Mouse (Mus musculus) lung, embryonic 16.5 days (tissue): ENCODE measurements at regions not wholly inside any gene's neighbourhood (a gene's known extent, or its start where the extent isn't known, plus 50 kb on each side); places are given as distances from the start of the nearest gene placed in this dataset.
A peak's percentile ranks its signal among the peaks of the same experiment; 100 is the strongest.

Source experiments
- ATAC-seq: fragments of 200-750 bp; cut with Nextera tagmentation; 2 replicates; pipeline ENCODE4 v1.8.0; 2017; ENCODE audit warnings: low read depth, mild to moderate bottlenecking, moderate library complexity
- H3K27ac ChIP-seq: fragments of 300-500 bp; sonication (generic); 2 replicates; pipeline ENCODE4 v1.5.1; 2014; ENCODE audit warnings: mild to moderate bottlenecking, control low read depth, low read length
- H3K27me3 ChIP-seq: fragments of 300-500 bp; sonication (generic); 2 replicates; pipeline ENCODE4 v1.6.1; 2014; ENCODE audit warnings: low read depth, low read length, mixed read lengths; ENCODE audit not compliant: control insufficient read depth, insufficient read depth
- H3K36me3 ChIP-seq: fragments of 300-500 bp; sonication (generic); 2 replicates; pipeline ENCODE4 v1.6.1; 2014; ENCODE audit warnings: low read length; ENCODE audit not compliant: control insufficient read depth, insufficient read depth
- H3K4me1 ChIP-seq: fragments of 300-500 bp; sonication (generic); replicated peaks from 2 replicates; pipeline ENCODE4 v1.6.1; 2014; ENCODE audit warnings: low read length, mixed read lengths; ENCODE audit not compliant: control insufficient read depth, insufficient read depth
- H3K4me2 ChIP-seq: fragments of 300-500 bp; sonication (generic); 2 replicates; pipeline ENCODE4 v1.6.1; 2014; ENCODE audit warnings: low read depth, low read length, control low read depth
- H3K4me3 ChIP-seq: fragments of 300-500 bp; sonication (generic); 2 replicates; pipeline ENCODE4 v1.5.1; 2014; ENCODE audit warnings: mild to moderate bottlenecking, low read length, control low read depth
- H3K9ac ChIP-seq: fragments of 300-500 bp; sonication (generic); 2 replicates; pipeline ENCODE4 v1.6.1; 2014; ENCODE audit warnings: low read length, control low read depth
- H3K9me3 ChIP-seq: fragments of 300-500 bp; sonication (generic); 2 replicates; pipeline ENCODE4 v1.6.1; 2016; ENCODE audit warnings: low read length; ENCODE audit not compliant: control insufficient read depth
- WGBS: fragments of 180-500 bp; shearing (Covaris S2); extraction: QIAGEN DNeasy Blood & Tissue Kit; methylation state at CpG from one replicate; pipeline ENCODE4 v1.1.7; 2014; 5-methylcytosine and 5-hydroxymethylcytosine counted together

DNA sequence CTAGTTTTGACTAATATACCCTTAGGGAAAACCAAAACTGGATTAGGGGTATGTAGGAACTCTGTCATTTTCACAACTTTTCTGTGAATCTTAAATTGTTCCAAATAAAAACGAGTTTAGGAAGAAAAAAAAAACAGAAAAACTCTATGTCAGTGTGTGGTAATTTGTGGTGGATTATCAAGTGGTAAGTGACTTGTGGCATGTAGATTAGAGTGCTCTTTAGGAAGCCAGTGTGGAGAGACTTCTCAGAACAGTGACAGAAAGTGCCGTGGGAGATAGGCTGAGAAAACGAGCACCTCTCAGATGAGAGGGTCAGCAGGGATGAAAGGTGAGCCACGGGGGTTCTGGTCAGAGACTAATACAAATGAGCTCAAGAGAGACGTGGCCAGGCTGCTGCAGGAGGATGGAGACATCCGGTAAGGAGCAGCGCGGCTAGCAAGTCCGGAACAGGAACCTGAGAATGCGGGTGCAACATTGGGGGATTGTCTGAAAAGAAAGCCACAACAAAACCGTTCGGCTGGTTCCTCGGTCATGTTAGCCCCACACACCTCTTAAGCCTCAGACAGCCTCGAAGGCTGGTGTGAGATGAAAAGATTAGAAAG is 161.3 kb downstream of the Cysltr2 start:
- WGBS: 8% methylated on average over 14 of the region's 14 CpGs
- Histone ChIP-seq H3K27me3 (no peaks in the 10 kb centered on the region), H3K9ac (peak overlapping the region; percentile 33), H3K27ac (no peak overlapping the region), H3K9me3 (no peaks in the 10 kb centered on the region), H3K4me1 (peaks cover 7% of the 10 kb centered on the region), H3K4me2 (peak overlapping the region; percentile 41), H3K36me3 (no peaks in the 10 kb centered on the region), H3K4me3 (no peak overlapping the region; the same call in 1 of the 2 replicates)
- ATAC-seq: no peak

GRCm38 (mm10) chr14:72886935-72887369 is 162.0 kb downstream of the Cysltr2 start:
- peak; percentile 86 for ATAC-seq
- 16% methylated on average over 12 of the region's 12 CpGs for WGBS

GRCm38 (mm10) chr14:72885824-72886223 is 163.1 kb downstream of the Cysltr2 start:
- no peak for ATAC-seq

More at GRCm38 (mm10) chr14:72886935-72887369, 162.0 kb downstream of the Cysltr2 start:
- 0 out of 2 replicates have a peak overlapping the region, but pooled peaks have one; percentile 5 for H3K4me2 ChIP-seq
- H3K9ac ChIP-seq: no peak overlapping the region
- no peaks in the 10 kb centered on the region for H3K36me3 ChIP-seq
- no peak overlapping the region for H3K27ac ChIP-seq
- H3K4me3 ChIP-seq: no peak overlapping the region
- H3K27me3 ChIP-seq: no peaks in the 10 kb centered on the region
- no peaks in the 10 kb centered on the region for H3K9me3 ChIP-seq
- peaks cover 7% of the 10 kb centered on the region for H3K4me1 ChIP-seq

GRCm38 (mm10) chr14:72884561-72884960 is 164.4 kb downstream of the Cysltr2 start:
- H3K27ac ChIP-seq: peak overlapping the region; percentile 71
- 53% methylated on average over 4 of the region's 4 CpGs for WGBS
- H3K4me1 ChIP-seq: peaks cover 7% of the 10 kb centered on the region
- H3K36me3 ChIP-seq: no peaks in the 10 kb centered on the region
- H3K9me3 ChIP-seq: no peaks in the 10 kb centered on the region
- H3K27me3 ChIP-seq: no peaks in the 10 kb centered on the region
- ATAC-seq: peak; percentile 63
- H3K4me3 ChIP-seq: no peak overlapping the region
- no peak overlapping the region for H3K9ac ChIP-seq
- H3K4me2 ChIP-seq: no peak overlapping the region

More at GRCm38 (mm10) chr14:72885824-72886223, 163.1 kb downstream of the Cysltr2 start:
- Histone ChIP-seq H3K27ac (peak overlapping the region; percentile 31; the same call in 1 of the 2 replicates), H3K4me1 (peaks cover 7% of the 10 kb centered on the region), H3K4me2 (no peak overlapping the region), H3K9ac (no peak overlapping the region), H3K9me3 (no peaks in the 10 kb centered on the region), H3K27me3 (no peaks in the 10 kb centered on the region), H3K4me3 (no peak overlapping the region), H3K36me3 (no peaks in the 10 kb centered on the region)
- 74% methylated on average over 4 of the region's 4 CpGs for WGBS

DNA sequence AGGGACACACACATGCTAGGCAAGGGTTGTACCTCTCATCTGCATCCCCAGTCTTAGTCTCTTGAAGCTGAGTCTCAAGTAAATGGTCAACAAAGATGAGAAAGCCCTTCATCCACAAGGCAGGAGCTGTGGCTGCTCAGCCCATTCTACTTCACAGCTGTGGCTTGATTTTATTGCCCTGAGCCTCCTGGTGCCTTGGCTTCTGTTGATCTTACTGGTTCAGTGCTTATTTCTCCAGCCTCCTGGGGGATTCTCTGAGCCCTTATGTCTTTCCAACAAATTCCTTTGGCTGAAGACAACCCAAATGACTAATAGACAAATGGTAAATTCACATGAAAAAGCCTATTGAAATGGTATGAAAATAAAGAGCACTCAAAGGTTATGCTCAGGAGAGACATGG is 167.3 kb upstream of the Fndc3a start:
- H3K36me3 ChIP-seq: no peaks in the 10 kb centered on the region
- no peak for ATAC-seq
- H3K4me3 ChIP-seq: no peak overlapping the region
- no peaks in the 10 kb centered on the region for H3K4me1 ChIP-seq
- H3K27me3 ChIP-seq: no peaks in the 10 kb centered on the region
- no peaks in the 10 kb centered on the region for H3K9me3 ChIP-seq
- H3K4me2 ChIP-seq: no peak overlapping the region
- no peak overlapping the region for H3K27ac ChIP-seq
- no peak overlapping the region for H3K9ac ChIP-seq

- H3K36me3 ChIP-seq: no peaks in the 10 kb centered on the region
- 77% methylated on average over 3 of the region's 3 CpGs for WGBS
- H3K27ac ChIP-seq: no peak overlapping the region
- no peaks in the 10 kb centered on the region for H3K9me3 ChIP-seq
- no peaks in the 10 kb centered on the region for H3K27me3 ChIP-seq
- H3K9ac ChIP-seq: no peak overlapping the region
- no peaks in the 10 kb centered on the region for H3K4me1 ChIP-seq
- no peak overlapping the region for H3K4me3 ChIP-seq
- ATAC-seq: no peak
- no peak overlapping the region for H3K4me2 ChIP-seq
Observed at GRCm38 (mm10) chr14:72873494-72873893, 163.7 kb upstream of the Fndc3a start.

- Histone ChIP-seq H3K4me3 (peak overlapping the region; percentile 1; the same call in 1 of the 2 replicates), H3K9ac (no peak overlapping the region), H3K27me3 (no peaks in the 10 kb centered on the region), H3K9me3 (no peaks in the 10 kb centered on the region), H3K36me3 (no peaks in the 10 kb centered on the region), H3K27ac (no peak overlapping the region), H3K4me1 (no peaks in the 10 kb centered on the region), H3K4me2 (peak overlapping the region; percentile 15)
- 33% methylated on average over 20 of the region's 20 CpGs for WGBS
- ATAC-seq: peak; percentile 30; the same call in 1 of the 2 replicates
Observed at GRCm38 (mm10) chr14:72869188-72869749, 159.5 kb upstream of the Fndc3a start.

GRCm38 (mm10) chr14:72866896-72867295 is 157.1 kb upstream of the Fndc3a start:
- H3K27ac ChIP-seq: no peak overlapping the region
- WGBS: 41% methylated on average over 2 of the region's 2 CpGs
- no peaks in the 10 kb centered on the region for H3K27me3 ChIP-seq
- no peaks in the 10 kb centered on the region for H3K4me1 ChIP-seq
- no peak overlapping the region for H3K9ac ChIP-seq
- no peak overlapping the region for H3K4me3 ChIP-seq
- no peaks in the 10 kb centered on the region for H3K36me3 ChIP-seq
- peak; percentile 88 for ATAC-seq
- no peak overlapping the region for H3K4me2 ChIP-seq
- H3K9me3 ChIP-seq: no peaks in the 10 kb centered on the region

GRCm38 (mm10) chr14:72865531-72865930 is 155.7 kb upstream of the Fndc3a start:
- H3K27ac ChIP-seq: 0 out of 2 replicates have a peak overlapping the region, but pooled peaks have one; percentile 30
- no peak overlapping the region for H3K4me3 ChIP-seq
- H3K27me3 ChIP-seq: no peaks in the 10 kb centered on the region
- H3K36me3 ChIP-seq: no peaks in the 10 kb centered on the region
- no peak overlapping the region for H3K9ac ChIP-seq
- H3K9me3 ChIP-seq: no peaks in the 10 kb centered on the region
- H3K4me1 ChIP-seq: no peaks in the 10 kb centered on the region
- no peak overlapping the region for H3K4me2 ChIP-seq
- 0 out of 2 replicates have a peak, but pooled peaks have one; percentile 32 for ATAC-seq
